Mouse (Mus musculus): Measurements from ENCODE around the gene Etnk2.

Etnk2 gene

DNA sequence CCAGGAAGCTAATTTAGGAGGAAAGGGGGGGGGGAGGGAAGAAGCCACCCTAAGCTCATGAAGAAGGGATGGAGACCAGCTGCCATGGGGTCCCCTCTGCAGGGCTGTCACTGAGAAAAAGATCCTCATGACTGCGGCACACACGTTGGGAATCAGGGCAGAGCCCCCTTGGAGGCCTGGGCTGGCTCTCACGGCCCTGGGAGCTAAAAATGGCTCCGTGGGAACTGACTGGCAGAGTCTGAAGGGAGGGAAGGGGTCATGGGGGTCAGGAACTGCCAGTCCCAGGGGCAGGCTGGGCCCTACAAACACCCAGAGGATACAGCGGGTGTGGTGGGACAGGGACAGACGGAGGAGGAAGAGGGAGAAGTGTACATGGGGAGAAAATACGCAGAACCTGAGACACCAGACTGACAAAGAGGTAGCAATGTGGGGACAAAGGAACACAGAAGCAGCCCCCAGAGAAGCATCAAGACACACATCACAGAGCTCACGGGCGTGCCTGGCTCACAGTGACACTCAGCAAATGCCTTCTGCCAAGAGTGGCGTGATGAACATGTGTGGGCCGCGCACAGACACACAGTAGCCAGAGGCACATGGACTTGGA lies 19.3 kb downstream of the Etnk2 start:
- no peak for DNase-seq (ENCODE audit: low spot score in 2 of 2)

DNA sequence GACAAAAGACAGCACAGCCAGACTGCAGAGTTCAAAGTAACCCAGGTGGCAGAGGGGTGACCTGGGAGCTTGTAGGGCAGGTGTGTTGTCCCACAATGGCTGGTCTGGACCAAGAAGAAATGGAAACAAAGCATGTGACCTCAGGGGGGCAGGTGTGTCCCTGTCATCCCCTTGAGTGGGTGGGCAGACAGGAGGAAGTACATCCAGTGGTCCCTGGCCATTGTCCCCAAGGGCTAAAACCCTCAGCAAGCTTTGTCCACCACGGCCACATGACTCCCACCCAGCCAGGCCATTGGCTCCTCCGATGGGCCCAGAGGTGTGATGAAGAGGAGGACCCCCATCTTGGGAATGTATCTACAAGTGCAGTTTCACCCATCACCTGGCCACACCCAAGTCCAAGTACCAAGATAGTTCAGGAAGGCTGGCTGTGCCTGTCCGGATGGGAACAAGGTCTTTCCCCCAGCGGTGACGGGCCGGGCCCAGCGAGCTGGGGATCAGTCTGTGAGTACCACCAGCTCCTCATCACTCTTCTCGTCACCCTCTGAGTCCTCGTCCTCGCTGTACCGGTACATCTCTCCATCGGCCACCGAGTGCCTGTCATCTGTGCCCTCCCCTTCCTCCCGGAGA lies 19.9 kb downstream of the Etnk2 start:
- DNase-seq (ENCODE audit: low spot score in 2 of 2): no peak

DNA sequence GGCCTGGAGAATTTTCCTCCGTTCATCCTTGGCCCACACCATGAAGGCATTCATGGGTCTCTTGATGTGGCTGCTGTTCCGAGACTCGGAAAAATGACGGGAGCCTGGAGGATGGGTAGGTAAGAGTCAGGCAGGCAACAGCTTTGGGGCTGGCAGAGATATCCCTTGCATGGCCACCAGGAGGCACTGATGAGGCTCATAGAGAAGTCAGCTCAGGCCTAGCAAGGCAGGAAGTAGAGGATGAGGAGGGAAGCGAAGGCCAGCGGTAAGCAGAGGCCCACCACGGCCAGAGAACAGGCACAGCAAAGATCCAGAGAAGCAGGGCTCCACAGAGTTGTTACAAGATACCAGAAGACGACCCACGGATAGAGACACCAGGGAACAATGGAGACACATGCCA lies 22.1 kb downstream of the Etnk2 start:
- peak; percentile 78 to 90 for DNase-seq (ENCODE audit: low spot score in 2 of 2)

DNA sequence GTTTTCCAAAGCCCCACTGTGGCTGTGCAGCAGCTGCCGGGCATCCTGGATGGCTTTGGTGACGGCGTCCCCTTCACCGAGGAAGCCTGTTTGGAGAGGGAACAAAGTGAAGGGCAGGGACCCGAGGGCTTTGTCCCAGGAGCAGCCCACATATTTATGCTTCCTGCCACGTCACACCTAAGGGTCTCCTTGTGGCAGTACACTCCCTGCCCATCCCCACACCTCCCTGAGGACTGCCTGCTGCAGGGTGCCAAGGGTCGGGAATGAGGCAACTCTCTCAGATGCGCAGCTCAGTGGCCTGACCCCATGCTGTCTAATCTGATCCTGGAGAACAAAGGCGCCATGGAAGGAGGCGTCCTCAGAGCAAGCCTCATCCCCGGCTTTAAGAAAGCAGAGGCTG lies 22.8 kb downstream of the Etnk2 start:
- no peak for DNase-seq (ENCODE audit: low spot score in 2 of 2)

DNA sequence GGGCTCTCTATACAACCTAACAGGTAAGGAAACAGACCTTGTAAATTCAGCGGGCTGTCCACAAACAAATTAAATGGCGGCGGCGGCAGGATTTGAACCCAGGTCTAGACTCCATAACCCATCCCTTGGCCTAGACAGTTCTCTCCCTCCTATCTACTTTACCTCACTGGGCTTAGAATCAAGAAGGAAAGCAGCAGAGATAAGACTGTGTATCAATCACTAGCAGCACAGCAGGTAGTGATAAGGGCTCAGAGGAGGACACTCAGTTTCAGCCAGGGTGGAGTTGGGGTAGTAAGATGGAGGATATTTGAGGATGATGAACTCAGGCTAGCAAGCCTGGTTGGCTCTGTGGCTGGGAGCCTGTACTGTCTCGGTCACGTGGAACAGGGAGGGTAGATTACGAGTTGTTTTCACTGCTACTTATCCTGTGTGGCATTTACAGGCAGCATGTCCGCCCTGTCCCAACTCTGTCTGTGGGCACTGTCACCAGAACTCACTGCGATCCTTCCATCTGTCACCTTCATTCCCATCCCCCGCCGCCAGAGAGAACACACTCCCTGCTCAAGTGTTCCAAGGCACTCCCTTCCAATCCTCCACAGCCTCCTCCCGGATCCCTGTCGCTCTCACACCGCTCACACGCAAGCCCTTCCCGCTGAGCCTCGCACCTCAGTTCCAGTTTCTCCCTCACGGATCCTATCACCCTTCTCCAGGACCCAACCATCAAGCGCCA lies 24.3 kb downstream of the Etnk2 start:
- DNase-seq (ENCODE audit: low spot score in 2 of 2): no peak

DNA sequence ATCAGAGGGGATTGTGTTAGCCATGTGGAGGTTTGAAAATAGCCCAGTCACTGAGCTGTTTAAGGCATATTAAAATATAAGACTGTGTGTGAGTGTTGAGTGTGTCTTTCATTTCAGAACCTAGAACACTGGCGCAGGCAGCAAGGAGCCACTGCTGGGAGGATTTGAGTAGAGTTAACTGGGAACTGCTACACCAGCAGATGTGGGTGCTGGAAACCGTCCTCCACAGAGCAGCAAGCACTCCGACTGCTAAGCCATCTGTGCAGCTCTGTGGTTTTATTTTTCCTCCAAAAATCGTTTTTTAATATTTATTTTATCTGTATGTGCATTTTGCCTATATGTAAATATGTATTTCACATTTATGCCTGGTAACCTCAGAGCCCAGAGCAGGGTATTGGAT lies 31.3 kb downstream of the Etnk2 start:
- no peak for DNase-seq (ENCODE audit: low spot score in 2 of 2)

DNA sequence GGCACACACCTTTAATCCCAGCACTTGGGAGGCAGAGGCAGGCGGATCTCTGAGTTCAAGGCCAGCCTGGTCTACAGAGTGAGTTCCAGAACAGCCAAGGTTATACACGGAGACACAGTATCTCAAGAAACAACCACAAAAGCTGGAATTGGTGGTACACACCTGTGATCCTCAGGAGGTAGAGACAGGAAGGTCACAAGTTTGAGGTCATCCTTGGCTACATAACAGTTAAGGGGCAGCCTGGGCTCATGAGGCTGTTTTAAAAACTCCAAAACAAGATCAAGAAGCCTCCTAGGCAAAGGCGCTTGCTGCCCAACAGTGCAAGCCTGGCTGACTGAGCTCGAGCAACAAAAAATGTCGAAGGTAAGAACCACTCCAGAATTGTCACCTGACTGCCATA lies 33.3 kb downstream of the Etnk2 start:
- no peak for DNase-seq (ENCODE audit: low spot score in 2 of 2)

DNA sequence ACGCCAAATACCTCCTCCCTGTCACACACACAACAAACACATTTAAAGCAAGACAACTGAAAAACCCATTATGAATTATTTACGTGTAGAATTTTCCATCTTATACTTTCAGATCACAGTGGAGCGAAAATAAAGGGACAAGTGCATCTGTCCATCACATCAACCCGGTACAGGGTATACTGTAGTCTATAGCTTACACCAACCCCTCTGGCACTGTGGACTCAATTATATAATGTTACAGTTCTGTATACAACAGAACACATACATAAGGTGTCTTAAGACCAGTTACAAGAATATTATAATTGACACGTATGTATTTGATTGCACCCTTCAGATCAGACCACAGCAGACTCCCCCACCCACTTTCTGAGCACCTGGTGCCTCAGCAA lies 33.7 kb downstream of the Etnk2 start:
- DNase-seq (ENCODE audit: low spot score in 2 of 2): no peak

DNA sequence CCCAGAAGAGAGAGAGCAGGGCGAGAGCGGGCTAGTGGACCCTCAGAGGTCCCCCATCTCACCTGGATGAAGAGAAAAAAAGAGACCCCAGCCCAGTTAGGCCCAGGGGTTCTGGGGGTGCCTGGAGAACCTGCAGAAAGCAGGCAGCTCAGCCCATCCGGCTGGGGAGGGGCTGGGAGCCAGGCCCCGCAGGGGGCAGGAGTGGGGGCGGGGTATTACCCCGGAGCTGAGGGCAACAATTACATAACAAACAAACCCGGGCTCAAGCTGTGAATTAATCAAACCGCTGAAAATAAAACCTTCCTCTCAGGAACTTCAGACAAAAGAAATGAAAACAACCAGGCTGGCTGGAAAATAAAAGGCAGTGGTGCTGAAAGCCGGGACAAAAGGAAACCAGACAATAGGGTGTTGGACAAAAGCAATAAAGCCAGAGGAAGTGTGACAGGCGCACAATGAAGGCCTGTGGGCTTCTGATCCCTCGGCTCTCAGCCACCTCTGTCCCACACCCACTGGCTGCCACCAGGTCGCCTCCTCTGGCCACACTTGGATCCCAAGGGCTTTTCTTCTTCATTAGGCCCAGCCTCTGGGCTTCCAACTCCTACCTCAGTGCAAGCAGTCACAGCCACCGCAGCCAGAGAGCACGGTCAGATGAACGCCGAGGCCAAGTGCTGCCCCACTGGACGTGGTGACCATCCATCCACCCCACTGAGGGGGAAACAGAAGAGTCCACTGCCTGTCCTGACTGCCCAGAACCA lies 34.3 kb downstream of the Etnk2 start:
- no peak for DNase-seq (ENCODE audit: low spot score in 2 of 2)

DNA sequence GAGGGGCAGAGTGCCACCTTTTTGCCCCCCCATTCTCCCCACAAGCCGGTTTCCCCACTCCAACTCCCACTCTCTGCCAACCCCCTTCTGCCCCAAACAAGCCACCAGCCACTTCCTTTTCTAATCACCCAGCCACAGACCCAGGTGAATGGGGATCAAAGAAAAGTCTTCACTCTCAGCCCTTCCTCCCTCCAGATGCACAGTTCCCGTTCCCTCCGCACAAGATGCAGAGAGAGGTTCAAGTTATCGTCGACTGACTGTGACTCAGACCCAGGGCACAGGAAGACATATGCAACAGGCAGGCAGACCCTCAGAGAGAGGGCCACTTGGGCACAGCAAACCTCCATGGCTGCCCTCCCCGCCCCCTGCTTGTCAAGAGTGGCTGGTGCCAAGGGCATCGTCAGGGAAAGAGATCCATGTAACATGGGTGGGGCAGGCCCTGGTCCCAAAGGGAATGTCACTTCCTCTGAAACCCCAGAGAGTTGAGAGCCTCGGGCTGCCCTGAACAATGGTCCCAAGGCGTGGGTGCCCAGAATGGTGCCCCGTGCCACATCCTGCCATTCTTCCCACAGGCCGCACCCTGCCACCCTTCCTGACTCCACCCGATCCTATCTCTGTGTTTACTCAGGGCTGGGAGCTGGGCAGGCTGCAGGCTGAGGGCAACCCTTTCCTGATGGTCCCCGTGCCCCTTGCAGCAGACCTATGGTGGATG lies 36.8 kb downstream of the Etnk2 start:
- peak in 1 of 2 experiments; percentile 34 for DNase-seq (ENCODE audit: low spot score in 2 of 2)

DNA sequence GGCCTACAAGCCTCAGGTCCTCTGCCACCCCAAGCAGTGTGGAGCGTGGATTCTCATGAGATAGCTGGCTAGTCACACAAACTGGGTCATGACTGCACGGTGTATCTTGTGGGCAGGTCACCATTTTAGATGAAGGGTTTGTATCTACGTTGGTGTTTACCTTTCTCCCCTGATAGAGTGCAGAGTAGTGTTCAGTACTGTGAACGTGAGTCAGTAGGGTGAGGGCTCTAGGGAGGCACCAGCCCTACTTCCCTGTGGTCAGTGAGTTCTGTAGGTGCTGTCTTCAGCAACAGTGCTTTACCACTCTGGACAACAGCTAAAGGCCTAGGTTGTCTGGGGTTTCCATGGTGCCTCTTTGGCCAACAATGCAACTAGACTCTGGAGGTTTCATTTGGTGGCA lies 40.6 kb downstream of the Etnk2 start:
- no peak for DNase-seq (ENCODE audit: low spot score in 2 of 2)

DNA sequence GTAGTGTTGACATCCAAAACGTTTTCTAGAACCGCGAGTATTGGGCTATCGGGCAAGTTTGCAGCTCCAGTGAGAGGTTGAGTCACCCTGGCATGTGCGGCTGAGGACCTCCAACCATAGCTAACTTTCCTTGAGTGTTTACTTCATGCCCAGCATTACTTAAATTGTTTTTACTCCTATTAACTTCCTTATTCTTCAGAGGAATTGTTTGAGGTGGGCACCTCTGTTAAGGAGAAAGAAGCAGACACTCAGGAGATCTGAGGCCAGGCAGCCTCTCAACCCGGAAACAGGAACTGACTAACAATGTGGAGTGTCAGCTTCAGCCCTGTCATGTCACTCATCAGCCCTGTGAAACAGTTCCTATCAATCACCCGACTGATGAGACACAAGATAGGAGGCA lies 43.2 kb downstream of the Etnk2 start:
- DNase-seq (ENCODE audit: low spot score in 2 of 2): no peak

DNA sequence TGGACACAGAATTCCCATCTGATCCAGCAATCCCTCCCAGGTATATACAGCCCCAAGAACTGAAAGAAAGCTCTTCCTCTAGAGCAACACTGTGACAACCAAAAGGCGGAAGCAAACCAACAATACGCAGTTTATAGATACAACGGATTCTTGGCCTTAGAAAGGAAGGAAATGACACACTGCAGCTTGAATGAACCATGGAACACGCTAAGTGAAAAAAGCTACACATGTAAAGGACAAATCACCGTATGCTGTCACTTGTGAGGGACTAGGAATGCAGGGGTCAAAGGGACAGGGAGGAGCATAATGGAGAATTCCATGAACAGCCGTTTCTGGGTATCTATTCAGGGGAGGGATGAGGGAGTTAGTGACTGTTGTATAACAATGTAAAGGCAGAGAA lies 44.1 kb downstream of the Etnk2 start:
- DNase-seq (ENCODE audit: low spot score in 2 of 2): no peak

DNA sequence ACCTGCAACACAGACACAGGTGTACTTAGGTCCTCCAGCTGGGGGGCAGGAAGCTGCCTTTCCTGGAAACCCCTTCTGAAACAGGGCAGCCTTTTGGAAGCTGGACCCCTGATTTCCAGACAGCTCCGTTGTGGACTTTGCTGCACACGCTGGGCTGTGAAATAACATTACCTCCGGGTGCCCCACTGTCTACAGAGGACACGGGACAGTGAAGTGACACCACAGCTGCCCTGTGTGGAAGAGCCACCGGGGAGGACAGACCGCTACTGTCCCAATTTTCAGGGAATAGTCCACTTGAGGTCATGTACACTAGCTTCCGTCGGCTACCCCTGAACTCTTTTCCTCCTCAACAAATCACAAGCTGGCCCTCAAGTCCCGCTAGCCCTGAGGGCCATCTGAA lies 44.9 kb downstream of the Etnk2 start:
- DNase-seq (ENCODE audit: low spot score in 2 of 2): no peak

DNA sequence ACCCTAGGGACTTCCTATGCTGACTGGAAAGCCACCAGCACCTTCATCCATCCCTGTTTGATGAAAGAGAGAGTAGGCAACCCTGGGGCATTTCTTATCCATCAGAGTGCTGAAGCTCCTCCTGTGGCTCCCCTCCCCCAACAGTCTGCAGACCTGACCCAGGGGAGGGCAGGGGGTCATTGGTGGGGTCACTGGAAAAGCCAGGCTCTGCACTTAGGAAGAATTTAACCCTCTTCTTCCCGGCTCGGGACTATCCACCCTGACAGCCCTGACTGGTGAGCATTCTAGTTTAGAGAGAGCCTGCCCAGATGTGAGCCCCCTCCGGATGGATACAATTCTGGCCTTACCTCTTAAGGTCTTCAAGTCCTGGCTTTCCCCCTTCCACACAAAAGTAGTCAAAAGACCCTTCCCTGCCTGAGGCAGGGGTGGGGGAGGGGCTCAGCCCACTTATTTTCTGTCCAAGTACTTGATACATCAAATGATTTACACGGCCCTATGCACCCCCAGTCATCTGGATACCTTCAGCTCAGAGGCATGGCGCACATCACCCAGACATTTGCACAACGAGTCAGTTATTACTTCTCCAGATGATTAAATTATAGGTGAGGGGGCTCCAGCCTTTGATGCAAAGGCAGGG lies 45.6 kb downstream of the Etnk2 start:
- DNase-seq (ENCODE audit: low spot score in 2 of 2): no peak

DNA sequence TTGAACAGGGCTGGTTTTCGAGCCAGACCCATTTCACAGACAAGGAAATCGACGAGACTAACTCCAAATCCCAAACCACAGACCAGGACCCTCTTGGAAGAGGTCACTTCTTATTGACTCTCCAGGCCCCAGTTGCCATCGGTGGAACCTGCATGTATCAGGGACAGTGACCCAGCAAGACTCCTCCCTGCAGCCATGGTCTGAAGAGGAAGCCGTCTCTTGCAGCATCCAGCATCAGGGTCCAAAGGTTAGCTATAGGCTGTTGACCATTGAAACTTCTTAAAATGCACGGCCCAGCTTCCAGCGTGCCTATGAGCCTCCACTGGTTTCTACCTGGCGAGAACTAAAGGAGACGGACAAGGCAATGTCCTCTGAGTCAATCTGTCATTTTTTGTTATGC lies 46.4 kb downstream of the Etnk2 start:
- DNase-seq (ENCODE audit: low spot score in 2 of 2): no peak

DNA sequence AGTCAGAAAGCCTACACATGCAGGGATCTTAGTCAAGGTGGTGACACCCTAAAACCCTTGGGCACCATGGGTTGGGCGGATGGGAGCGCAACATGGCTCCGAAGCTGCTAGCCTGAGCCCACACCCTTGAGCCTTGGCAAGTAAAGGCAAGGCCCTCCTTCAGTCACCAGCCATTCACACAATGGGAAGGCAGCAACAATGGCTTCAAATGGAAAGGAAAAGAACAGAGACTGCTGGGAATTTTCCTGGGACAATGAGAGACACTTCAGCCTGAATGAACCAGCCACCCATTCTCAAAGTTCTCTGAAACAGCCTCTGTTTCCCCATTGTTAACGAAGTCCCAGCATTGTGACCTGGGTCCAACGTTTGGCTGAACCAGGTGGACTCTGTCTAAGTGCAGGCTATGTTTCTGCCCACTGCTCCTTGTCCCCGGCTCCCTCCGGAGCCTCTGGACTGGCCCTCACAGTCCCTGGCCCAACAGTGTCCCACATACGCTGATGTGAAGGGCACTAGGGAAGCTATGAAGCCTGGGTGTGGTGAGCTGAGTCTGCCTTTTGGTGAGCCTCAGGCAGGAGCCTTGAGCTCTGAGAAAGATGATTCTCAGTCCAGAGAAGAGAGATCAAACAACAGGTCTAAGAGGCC lies 48.3 kb downstream of the Etnk2 start:
- DNase-seq (ENCODE audit: low spot score in 2 of 2): no peak

DNA sequence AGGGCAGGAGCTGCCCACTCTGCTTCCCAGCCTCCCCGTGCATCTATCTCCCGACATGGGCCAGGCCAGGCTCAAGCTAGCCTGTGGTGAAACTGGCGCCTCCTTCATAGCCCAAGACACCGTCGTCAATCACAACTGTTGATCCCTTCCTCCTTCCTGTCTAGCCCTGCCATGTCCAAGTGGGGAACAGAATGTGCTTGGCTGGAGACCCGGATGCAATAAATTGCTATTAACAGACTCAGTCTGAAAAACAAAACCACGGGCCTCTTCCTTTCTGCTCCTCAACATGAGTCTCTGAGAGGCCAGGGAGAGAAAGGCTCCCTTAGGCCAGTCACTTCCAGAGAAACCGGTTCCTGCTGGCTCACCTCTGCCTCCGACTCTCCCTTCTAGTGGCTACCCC lies 49.6 kb downstream of the Etnk2 start:
- DNase-seq (ENCODE audit: low spot score in 2 of 2): no peak

DNA sequence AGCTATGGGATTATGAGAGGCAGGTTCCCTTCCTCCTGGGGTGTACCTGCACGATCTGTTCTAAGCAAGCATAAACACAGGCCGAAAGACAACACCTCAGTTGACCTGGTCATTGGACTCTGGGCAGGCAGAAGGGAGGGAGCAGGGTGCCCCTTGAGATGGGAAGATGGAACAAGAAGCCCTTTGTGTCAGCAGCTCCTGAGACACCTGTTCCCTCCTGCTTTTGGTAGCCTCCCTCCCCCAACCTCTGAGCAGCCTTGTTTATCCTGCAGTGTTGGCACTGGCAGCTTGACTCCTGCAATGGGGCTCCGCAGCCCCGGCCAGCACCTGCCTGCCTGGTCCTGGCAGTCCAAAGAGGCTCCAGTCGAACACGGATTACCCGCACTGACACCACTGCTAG lies 51.7 kb downstream of the Etnk2 start:
- no peak for DNase-seq (ENCODE audit: low spot score in 2 of 2)

DNA sequence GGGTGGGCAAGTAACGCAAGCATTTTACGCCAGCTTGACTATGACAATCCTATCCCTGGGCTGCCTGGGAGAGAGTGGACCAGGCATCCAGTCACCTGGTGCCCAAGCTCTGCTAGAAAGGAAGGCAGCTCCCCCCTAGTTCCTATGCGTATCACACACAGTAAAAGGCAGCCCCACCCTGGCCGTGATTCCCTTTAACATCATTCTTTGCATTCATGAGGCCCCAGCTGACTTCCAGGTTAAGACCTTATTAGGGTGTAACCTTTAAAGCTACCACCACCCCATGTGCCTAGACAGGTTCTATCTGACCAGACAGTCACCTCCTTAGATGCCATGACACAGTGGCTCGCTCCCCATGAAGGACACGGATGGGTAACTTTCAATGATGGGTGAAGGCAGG lies 52.1 kb downstream of the Etnk2 start:
- no peak for DNase-seq (ENCODE audit: low spot score in 2 of 2)

DNA sequence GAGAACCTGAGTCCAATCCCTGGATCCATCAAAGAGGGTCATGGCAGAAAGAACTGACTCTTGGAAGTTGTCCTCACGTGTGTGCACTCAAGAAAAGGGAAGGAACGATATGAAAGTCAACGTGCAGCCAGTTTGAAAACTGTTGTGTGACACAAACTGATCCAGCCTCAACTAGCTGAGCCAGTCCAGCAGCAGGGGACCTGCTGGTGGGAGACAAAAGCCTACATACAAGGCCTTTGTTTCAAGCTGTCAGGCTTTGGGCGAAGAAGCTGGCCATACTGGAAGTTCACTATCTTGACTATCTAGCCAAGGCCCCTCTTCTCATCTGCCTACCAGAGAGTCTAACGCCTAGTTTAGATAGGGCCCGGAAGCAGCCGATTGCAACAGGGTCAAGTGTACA lies 53.1 kb downstream of the Etnk2 start:
- DNase-seq (ENCODE audit: low spot score in 2 of 2): no peak

Measured in thymus, postnatal 10 days (tissue).